Mouse (Mus musculus) bone marrow, adult 2 months (tissue): Measurements from ENCODE around the gene Tuba4a. TPM values are rescaled to one million over a fixed set of nuclear protein-coding genes. Genes with fewer than 3 reads are reported as not detected.

Experiments used
- H3K27ac ChIP-seq: fragments of 200-500 bp; 2 replicates; pipeline ENCODE4 v1.5.1; 2012; ENCODE audit warnings: low read depth, mild to moderate bottlenecking, control low read depth, inconsistent platforms, low read length; ENCODE audit not compliant: control insufficient read depth, poor library complexity, insufficient read depth
- H3K4me1 ChIP-seq: fragments of 200-500 bp; 2 replicates; pipeline ENCODE4 v1.6.1; 2011; ENCODE audit warnings: low read length; ENCODE audit not compliant: control insufficient read depth, insufficient read depth
- H3K4me3 ChIP-seq: fragments of 200-500 bp; replicated peaks from 2 replicates; pipeline ENCODE3; 2011; ENCODE audit warnings: mild to moderate bottlenecking, low read depth, low read length, control low read depth; ENCODE audit not compliant: control insufficient read depth
- CTCF ChIP-seq: fragments of 200-500 bp; IDR thresholded peaks from 2 replicates; pipeline ENCODE4 v1.5.1; 2011; ENCODE audit warnings: low read length, control low read depth; ENCODE audit not compliant: control insufficient read depth, insufficient read depth
- POLR2A ChIP-seq: fragments of 200-500 bp; IDR thresholded peaks from 2 replicates; pipeline ENCODE4 v1.6.1; 2011; ENCODE audit warnings: low read depth, mild to moderate bottlenecking, control low read depth, low read length, borderline replicate concordance; ENCODE audit not compliant: control insufficient read depth
- WGBS: fragments of 180-500 bp; shearing (Covaris S2); methylation state at CpG from one replicate; pipeline ENCODE4 v1.1.7; 2018; 5-methylcytosine and 5-hydroxymethylcytosine counted together
- polyA plus RNA-seq: library from polyadenylated mRNA; stranded (reverse); fragments of >200 nt; gene quantifications from 2 replicates; pipeline ENCODE4 v1.2.4, GENCODE M21; 2011; ENCODE audit warnings: low replicate concordance; ENCODE audit not compliant: missing spikeins, insufficient read depth, insufficient read length

Gene Tuba4a
- polyA plus RNA-seq, 1 experiment: 591 TPM

GRCm38 (mm10) chr1:75208967-75209678, 10.5 kb downstream of the Tuba4a start:
- H3K4me1 ChIP-seq: peaks cover 7% of the 10 kb centered on the region
- peak overlapping the region; percentile 72 for H3K4me3 ChIP-seq
- TF ChIP-seq CTCF (no peak), POLR2A (no peak; the same call in 1 of the 2 replicates)
- peak overlapping the region; percentile 45 for H3K27ac ChIP-seq
- WGBS: 17% methylated on average over 34 of the region's 34 CpGs

- H3K4me1 ChIP-seq: no peaks in the 10 kb centered on the region
- TF ChIP-seq CTCF: no peak
- TF ChIP-seq POLR2A: no peak
- 78% methylated on average over 1 of the region's 1 CpGs for WGBS
- H3K4me3 ChIP-seq: no peak overlapping the region
- H3K27ac ChIP-seq: no peak overlapping the region
These were observed 18.4 kb downstream of the Tuba4a start for GRCm38 (mm10) chr1:75201236-75201635.

DNA sequence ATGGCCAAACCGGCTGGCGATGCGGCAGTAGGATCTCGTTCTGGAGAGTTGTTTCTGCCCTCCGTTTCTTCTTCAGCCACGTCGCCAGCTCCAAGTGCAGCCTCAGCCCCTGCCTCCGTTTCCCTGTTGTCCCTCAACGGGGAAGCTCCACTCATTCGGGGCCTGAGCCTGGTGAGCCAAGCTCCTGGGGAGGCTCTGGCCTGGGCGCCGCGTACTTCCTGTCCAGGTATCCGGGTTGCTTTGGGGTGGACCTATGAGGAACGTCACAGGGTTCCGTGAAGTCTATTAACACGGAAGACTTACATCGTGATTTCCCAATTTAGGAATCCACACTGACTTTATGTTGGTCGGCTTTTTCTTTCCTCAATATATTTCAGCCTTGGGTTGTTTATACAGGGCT, 27.2 kb downstream of the Tuba4a start:
- H3K4me1 ChIP-seq: peaks cover 1% of the 10 kb centered on the region; the same call in 1 of the 2 replicates
- WGBS: under 1% methylated on average over 19 of the region's 19 CpGs
- H3K4me3 ChIP-seq: peak overlapping the region; percentile 76
- TF ChIP-seq POLR2A: 0 out of 2 replicates have a peak, but pooled peaks have one; percentile 42
- TF ChIP-seq CTCF: no peak
- H3K27ac ChIP-seq: peak overlapping the region; percentile 92

- WGBS: 1% methylated on average over 56 of the region's 56 CpGs
- Histone ChIP-seq H3K27ac (peak within 1 kb of the TSS; percentile 92), H3K4me3 (peak within 1 kb of the TSS; percentile 85), H3K4me1 (peaks cover 1% of the 10 kb centered on the region; the same call in 1 of the 2 replicates)
- TF ChIP-seq POLR2A (peak; percentile 67; the same call in 1 of the 2 replicates), CTCF (no peak)
These were observed 27.9 kb downstream of the Tuba4a start, which contains the start of the genes Ankzf1 and Atg9a for GRCm38 (mm10) chr1:75191622-75192402. Ankzf1 (plus strand) TSS chr1:75192151. Atg9a (minus strand) TSS chr1:75192196.

DNA sequence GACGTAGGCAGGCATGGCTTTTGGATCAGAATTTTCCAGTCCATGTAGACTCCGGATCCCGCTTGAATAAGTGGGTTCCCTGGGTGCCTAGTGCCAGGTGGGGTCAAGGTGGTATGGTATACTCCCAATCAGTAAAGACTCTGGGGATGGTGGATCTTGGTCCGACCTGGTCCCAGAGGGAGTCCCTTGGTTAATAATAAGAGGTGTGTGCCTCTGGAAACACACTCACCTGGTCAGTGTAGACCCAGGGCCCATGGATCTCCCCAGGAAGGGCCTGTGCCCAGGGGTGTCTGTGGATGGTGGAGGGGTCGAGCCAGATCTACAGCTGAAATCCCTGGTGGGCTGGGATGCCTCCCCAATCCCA, 28.4 kb downstream of the Tuba4a start:
- H3K27ac ChIP-seq: peak overlapping the region; percentile 84
- TF ChIP-seq POLR2A: no peak
- no peak for TF ChIP-seq CTCF
- WGBS: 48% methylated on average over 5 of the region's 5 CpGs
- peaks cover 1% of the 10 kb centered on the region; the same call in 1 of the 2 replicates for H3K4me1 ChIP-seq
- H3K4me3 ChIP-seq: peak overlapping the region; percentile 85

DNA sequence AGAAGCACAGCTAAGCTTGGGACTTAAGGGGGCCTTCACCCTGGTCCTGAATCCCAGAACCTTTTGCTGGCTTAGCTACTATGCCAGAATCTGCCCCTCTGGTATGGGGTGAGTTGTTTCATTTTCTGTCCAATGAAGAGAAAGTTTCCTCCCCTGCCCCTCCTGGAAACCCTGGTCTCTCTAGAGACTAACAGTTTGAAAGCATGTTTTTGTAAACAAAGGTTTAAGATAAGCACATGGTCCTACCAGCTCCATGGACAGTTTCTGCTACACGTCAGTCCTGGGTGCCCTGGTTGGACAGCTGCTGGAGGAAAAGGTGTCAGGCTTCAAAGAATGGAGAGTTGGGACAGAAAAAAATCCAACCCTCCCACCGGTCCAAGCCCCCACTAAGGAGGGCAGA, 29.1 kb downstream of the Tuba4a start:
- H3K27ac ChIP-seq: no peak overlapping the region
- H3K4me1 ChIP-seq: peaks cover 1% of the 10 kb centered on the region; the same call in 1 of the 2 replicates
- 44% methylated on average over 2 of the region's 2 CpGs for WGBS
- TF ChIP-seq POLR2A (no peak), CTCF (no peak)
- H3K4me3 ChIP-seq: peak overlapping the region; percentile 7

GRCm38 (mm10) chr1:75187914-75188483, 31.7 kb downstream of the Tuba4a start:
- peak overlapping the region; percentile 39; the same call in 1 of the 2 replicates for H3K27ac ChIP-seq
- TF ChIP-seq CTCF (no peak), POLR2A (no peak)
- no peak overlapping the region for H3K4me3 ChIP-seq
- 8% methylated on average over 2 of the region's 2 CpGs for WGBS
- peaks cover 1% of the 10 kb centered on the region; the same call in 1 of the 2 replicates for H3K4me1 ChIP-seq

DNA sequence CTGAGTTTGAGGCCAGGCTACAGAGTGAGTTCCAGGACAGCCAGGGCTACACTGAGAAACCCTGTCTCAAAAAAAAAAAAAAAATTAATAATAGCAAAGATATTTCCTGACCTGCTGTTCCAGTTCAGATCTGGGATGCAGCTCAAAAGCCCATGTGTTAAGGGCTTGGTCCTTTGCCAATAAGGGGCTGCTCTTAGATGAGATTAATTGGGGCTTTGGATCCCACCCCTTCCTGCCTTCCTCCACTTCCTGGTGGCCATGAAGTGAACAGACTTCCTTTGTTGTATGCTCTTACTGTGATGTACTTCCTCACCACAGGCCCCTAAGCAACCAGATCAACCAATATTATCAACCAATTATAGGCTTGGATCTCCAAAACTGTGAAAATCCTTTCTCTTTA, 32.5 kb downstream of the Tuba4a start:
- Histone ChIP-seq H3K4me1 (peaks cover 1% of the 10 kb centered on the region; the same call in 1 of the 2 replicates), H3K27ac (no peak overlapping the region), H3K4me3 (no peak overlapping the region)
- TF ChIP-seq CTCF (no peak), POLR2A (no peak)
